Mouse (Mus musculus): ENCODE data around the gene Bsn. TPM values are rescaled to one million over a fixed set of nuclear protein-coding genes. Genes with fewer than 3 reads are reported as not detected.

The Bsn gene
- polyA plus RNA-seq, 1 experiment from 2014 or later = 14.2 TPM

DNA sequence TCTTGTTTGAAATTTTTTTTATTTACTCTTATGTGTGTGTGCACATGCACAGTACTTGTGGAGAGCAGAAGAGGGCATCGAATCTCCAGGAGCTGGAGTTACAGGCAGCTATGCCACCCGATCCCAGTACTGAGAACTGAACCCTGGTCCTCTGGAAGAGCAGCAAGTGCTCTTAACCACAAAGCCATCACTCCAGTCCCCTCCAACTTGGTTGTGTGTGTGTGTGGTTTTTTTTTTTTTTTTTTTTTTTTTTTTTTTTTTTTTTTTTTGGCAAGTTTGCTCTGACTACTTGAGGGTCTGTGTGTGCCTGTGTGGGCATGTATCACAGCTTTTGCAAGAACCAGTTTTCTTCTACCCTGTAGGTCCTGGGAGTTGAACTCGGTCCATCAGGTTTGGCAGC lies 57.8 kb downstream of the Bsn start:
- no peak for DNase-seq
- Histone ChIP-seq H3K9ac (replicated peaks; ENCODE audit: low read length) (no peak overlapping the region), H3K4me1 (ENCODE audit: control insufficient read depth, insufficient read depth, low read length) (no peaks in the 10 kb centered on the region), H3K4me3 (replicated peaks; ENCODE audit: low read depth, low read length) (no peak overlapping the region), H3K9me3 (ENCODE audit: control insufficient read depth, low read length) (no peaks in the 10 kb centered on the region), H3K36me3 (ENCODE audit: control insufficient read depth, insufficient read depth, low read length) (peaks cover 26% of the 10 kb centered on the region), H3K4me2 (ENCODE audit: low read length) (no peak overlapping the region), H3K27me3 (ENCODE audit: control insufficient read depth, insufficient read depth, low read length) (no peaks in the 10 kb centered on the region), H3K27ac (replicated peaks; ENCODE audit: low read depth, low read length) (no peak overlapping the region)
- no peak for ATAC-seq (ENCODE audit: low FRiP score, low TSS enrichment)
- 97% methylated on average over 3 of the region's 3 CpGs for WGBS

DNA sequence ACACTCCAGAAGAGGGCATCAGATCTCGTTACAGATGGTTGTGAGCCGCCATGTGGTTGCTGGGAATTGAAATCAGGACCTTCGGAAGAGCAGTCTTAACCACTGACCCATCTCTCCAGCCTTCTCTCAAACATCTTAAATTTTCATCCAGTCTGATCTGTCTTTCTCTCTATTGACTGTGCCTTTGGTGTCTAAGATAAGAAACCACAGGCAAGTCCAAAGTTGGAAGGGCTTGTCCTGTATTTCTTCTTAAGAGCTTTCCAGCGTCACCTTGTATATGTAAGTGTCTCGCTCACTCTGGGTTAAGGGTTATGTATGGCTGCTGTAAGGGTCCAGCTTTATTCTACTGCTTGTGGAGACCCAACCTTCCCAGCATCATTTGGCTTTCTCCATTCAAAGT lies 58.7 kb downstream of the Bsn start:
- WGBS = 91% methylated on average over 5 of the region's 5 CpGs

DNA sequence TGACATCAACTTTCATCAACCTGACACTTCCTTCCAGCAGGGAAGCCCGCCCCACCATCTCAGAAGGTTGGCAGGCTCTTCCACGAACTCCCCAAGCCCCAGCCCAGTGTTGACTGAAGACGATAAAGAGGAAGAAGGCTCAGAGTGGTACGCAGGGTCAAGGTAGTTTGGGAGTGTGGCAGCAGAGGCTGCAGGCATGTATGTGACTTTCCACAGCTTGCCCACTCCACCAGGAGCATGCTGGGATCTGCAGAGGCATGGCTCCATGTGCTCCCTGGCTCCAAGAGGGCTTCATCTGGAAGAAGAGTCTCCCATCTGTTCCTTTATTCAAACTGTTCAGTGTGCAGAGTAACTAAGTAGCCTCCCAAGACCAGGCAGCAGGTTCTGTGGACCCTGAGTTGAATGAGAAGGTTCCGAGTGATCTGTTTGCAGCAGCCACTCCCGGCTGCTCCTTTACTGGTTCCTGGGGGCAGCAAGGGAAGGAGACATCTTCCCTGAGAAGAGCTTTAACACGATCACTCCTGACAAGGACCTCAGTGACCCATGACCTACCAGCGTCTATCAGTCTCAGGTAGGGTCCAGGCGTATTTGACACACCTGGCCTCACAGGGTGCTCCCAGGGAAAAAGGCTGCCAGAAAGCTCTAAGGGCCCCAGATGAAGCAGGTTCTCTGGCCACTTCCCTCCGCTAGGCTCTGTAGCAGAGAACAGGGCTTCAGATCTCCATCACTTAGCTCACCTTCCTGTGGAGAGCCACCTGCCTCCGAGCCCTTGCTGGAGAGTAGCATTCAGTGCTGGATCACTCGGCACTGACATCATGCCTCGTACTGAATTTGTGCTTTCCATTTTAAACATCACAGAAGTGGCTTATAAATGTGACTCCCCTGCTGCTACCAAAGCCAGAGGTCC lies 60.9 kb downstream of the Bsn start:
- Histone ChIP-seq H3K36me3 (ENCODE audit: control insufficient read depth, insufficient read depth, low read length) (peaks cover 30% of the 10 kb centered on the region), H3K4me3 (replicated peaks; ENCODE audit: low read depth, low read length) (no peak overlapping the region), H3K4me2 (ENCODE audit: low read length) (no peak overlapping the region), H3K9me3 (ENCODE audit: control insufficient read depth, low read length) (no peaks in the 10 kb centered on the region), H3K27ac (replicated peaks; ENCODE audit: low read depth, low read length) (no peak overlapping the region), H3K9ac (replicated peaks; ENCODE audit: low read length) (no peak overlapping the region), H3K4me1 (ENCODE audit: control insufficient read depth, insufficient read depth, low read length) (no peaks in the 10 kb centered on the region), H3K27me3 (ENCODE audit: control insufficient read depth, insufficient read depth, low read length) (no peaks in the 10 kb centered on the region)
- ATAC-seq (ENCODE audit: low FRiP score, low TSS enrichment) (no peak), DNase-seq (no peak)
- 87% methylated on average over 13 of the region's 13 CpGs for WGBS

More for the DNA sequence above, 58.7 kb downstream of the Bsn start:
- H3K27me3 ChIP-seq (ENCODE audit: control insufficient read depth, insufficient read depth, low read length) = no peaks in the 10 kb centered on the region
- H3K4me2 ChIP-seq (ENCODE audit: low read length) = no peak overlapping the region
- H3K27ac ChIP-seq (replicated peaks; ENCODE audit: low read depth, low read length) = no peak overlapping the region
- no peaks in the 10 kb centered on the region for H3K9me3 ChIP-seq (ENCODE audit: control insufficient read depth, low read length)
- DNase-seq = no peak
- ATAC-seq (ENCODE audit: low FRiP score, low TSS enrichment) = no peak
- no peaks in the 10 kb centered on the region for H3K4me1 ChIP-seq (ENCODE audit: control insufficient read depth, insufficient read depth, low read length)
- H3K9ac ChIP-seq (replicated peaks; ENCODE audit: low read length) = no peak overlapping the region
- H3K4me3 ChIP-seq (replicated peaks; ENCODE audit: low read depth, low read length) = no peak overlapping the region
- H3K36me3 ChIP-seq (ENCODE audit: control insufficient read depth, insufficient read depth, low read length) = peaks cover 18% of the 10 kb centered on the region

DNA sequence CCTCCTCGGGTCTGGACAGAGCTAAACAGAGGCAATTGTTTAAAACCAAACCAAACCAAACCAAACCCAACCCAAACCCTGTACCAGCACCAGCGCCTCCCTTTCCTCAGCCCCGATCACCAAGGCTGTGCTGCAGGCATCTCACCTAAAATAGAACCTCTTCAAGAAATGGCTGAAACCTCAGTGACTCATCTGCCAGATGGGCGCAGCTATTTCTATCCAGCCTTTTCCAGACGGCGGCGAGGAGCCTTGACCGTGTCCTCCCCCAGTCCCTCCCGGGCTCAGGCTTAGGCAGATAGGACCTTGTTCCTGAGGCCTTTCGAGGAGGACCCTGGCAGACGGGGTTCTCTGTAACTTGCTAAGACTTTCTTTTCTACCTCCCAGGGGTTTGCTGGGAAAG lies 61.9 kb downstream of the Bsn start:
- Histone ChIP-seq H3K4me3 (replicated peaks; ENCODE audit: low read depth, low read length) (no peak overlapping the region), H3K4me1 (ENCODE audit: control insufficient read depth, insufficient read depth, low read length) (no peaks in the 10 kb centered on the region), H3K9ac (replicated peaks; ENCODE audit: low read length) (no peak overlapping the region), H3K36me3 (ENCODE audit: control insufficient read depth, insufficient read depth, low read length) (peaks cover 30% of the 10 kb centered on the region), H3K27ac (replicated peaks; ENCODE audit: low read depth, low read length) (no peak overlapping the region), H3K9me3 (ENCODE audit: control insufficient read depth, low read length) (no peaks in the 10 kb centered on the region), H3K27me3 (ENCODE audit: control insufficient read depth, insufficient read depth, low read length) (no peaks in the 10 kb centered on the region), H3K4me2 (ENCODE audit: low read length) (no peak overlapping the region)
- ATAC-seq (ENCODE audit: low FRiP score, low TSS enrichment) = no peak
- 88% methylated on average over 11 of the region's 11 CpGs for WGBS
- no peak for DNase-seq

DNA sequence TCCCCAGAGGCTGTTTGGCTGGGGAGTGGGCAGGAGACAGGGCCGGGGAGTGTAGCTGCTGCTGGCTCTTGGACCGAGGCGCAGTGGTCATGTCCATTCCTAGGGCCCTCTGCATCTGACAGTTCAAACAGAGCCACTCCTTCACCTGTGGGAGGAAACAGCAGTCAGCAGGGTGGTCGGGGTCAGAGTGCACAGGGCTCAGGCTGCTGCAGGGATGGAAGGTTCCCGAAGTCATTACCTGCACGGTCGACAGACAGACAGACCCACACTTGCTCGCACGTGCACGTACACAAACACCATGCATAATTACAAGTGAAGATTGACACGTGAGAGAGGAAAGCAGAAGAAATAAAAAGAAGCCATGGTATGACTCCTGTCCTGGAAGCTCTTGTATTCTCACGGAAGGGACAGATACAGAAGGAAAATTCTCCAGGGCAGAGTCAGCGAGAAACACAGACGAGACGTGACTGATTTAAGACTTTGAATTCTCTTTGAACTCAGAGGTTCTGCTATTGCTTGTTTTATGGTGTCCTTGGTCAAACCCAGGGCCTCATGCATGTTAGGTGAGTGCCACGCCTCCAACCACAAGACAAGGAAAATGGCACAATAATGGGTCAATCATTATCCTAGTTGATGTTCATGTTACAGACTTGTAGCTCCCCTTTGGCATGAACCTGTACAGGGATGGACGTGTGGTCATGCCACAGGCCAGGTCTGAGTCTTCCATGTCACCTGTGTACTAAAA lies 63.6 kb downstream of the Bsn start:
- WGBS = 86% methylated on average over 17 of the region's 17 CpGs
- Histone ChIP-seq H3K9ac (replicated peaks; ENCODE audit: low read length) (no peak overlapping the region), H3K36me3 (ENCODE audit: control insufficient read depth, insufficient read depth, low read length) (peaks cover 38% of the 10 kb centered on the region), H3K4me3 (replicated peaks; ENCODE audit: low read depth, low read length) (no peak overlapping the region), H3K4me1 (ENCODE audit: control insufficient read depth, insufficient read depth, low read length) (no peaks in the 10 kb centered on the region), H3K9me3 (ENCODE audit: control insufficient read depth, low read length) (no peaks in the 10 kb centered on the region), H3K4me2 (ENCODE audit: low read length) (no peak overlapping the region), H3K27me3 (ENCODE audit: control insufficient read depth, insufficient read depth, low read length) (no peaks in the 10 kb centered on the region), H3K27ac (replicated peaks; ENCODE audit: low read depth, low read length) (no peak overlapping the region)
- ATAC-seq (ENCODE audit: low FRiP score, low TSS enrichment) = no peak
- DNase-seq = no peak

DNA sequence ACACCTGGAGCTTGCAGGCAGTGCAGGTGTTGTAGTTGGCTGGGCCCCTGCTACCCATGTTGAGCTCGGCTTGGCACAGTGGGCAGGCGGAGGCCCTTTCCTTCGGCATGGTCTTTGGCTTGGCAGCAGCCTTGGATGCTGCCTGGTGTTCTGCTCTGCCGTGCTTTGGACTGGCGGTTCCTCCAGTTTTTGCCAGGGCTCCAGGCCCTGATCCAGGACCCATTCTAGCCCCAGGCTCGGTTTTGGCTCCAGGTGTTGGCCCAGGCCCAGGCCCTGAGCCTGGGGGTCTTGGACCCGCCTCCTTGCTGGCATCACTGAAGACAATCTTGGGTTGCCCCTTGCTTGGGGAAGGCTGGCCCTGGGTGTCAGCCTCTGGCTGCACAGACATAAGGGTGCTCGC lies 64.5 kb downstream of the Bsn start:
- Histone ChIP-seq H3K4me2 (ENCODE audit: low read length) (no peak overlapping the region), H3K9me3 (ENCODE audit: control insufficient read depth, low read length) (no peaks in the 10 kb centered on the region), H3K9ac (replicated peaks; ENCODE audit: low read length) (no peak overlapping the region), H3K27me3 (ENCODE audit: control insufficient read depth, insufficient read depth, low read length) (no peaks in the 10 kb centered on the region), H3K4me3 (replicated peaks; ENCODE audit: low read depth, low read length) (no peak overlapping the region), H3K4me1 (ENCODE audit: control insufficient read depth, insufficient read depth, low read length) (no peaks in the 10 kb centered on the region), H3K27ac (replicated peaks; ENCODE audit: low read depth, low read length) (no peak overlapping the region), H3K36me3 (ENCODE audit: control insufficient read depth, insufficient read depth, low read length) (peaks cover 41% of the 10 kb centered on the region)
- no peak for DNase-seq
- no peak for ATAC-seq (ENCODE audit: low FRiP score, low TSS enrichment)
- WGBS = 89% methylated on average over 8 of the region's 8 CpGs

DNA sequence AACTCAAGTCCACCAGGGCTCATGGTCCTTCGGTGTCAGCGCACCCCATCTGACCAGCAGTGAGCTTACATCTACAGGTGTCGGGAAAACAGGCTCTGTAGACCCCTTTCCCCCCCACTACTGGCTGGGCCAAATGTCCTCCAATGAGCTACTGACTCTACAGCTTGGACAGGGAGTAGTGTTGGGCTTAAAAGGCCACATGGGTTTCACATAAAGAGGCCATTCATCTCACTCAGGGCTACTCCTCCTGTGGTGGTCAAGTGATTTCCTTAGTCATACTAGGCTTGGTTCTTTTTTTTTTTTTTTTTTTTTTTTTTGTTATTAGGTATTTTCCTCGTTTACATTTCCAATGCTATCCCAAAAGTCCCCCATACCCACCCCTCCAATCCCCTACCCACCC lies 66.3 kb downstream of the Bsn start:
- Histone ChIP-seq H3K9me3 (ENCODE audit: control insufficient read depth, low read length) (no peaks in the 10 kb centered on the region), H3K36me3 (ENCODE audit: control insufficient read depth, insufficient read depth, low read length) (peaks cover 31% of the 10 kb centered on the region), H3K4me1 (ENCODE audit: control insufficient read depth, insufficient read depth, low read length) (no peaks in the 10 kb centered on the region), H3K4me3 (replicated peaks; ENCODE audit: low read depth, low read length) (no peak overlapping the region), H3K9ac (replicated peaks; ENCODE audit: low read length) (no peak overlapping the region), H3K27me3 (ENCODE audit: control insufficient read depth, insufficient read depth, low read length) (no peaks in the 10 kb centered on the region), H3K27ac (replicated peaks; ENCODE audit: low read depth, low read length) (no peak overlapping the region), H3K4me2 (ENCODE audit: low read length) (no peak overlapping the region)
- DNase-seq = no peak
- WGBS = 92% methylated on average over 4 of the region's 4 CpGs
- ATAC-seq (ENCODE audit: low FRiP score, low TSS enrichment) = no peak

DNA sequence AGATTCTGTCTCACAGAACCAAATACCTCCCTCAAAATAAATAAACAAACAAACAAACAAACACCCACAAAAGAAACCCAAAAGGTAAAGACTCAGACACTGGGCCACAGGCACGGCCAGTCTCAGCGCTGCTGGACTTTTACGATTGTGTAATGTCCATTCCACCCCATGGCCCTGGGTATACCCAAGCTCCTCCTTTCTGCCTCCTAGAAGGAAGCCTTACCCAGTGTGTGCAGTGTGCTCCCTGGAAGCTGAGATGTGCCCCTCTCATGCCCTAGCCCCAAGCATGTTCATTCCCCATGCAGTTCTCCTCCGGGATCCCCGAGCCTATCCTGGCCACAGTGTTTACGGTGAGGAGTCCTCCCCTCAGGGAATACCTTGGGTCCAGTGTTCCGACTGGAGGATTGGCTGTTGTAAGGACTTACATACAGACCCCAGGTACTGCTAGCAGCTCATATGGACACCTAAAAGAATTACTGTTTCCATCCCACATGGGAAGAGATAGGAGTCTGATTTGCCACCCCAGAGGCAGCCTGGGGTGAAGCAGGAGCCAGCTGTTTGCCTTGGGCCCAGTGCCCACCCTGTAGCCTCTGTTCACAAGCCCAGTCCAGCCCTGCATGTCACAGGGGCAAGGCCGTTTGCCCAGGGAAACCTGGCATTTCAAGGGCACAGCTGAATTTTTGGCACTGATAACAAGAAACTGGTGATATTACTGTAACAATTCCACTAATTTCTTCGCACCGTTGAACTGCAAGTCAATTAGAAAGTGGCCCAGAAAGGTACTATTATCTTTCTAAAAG lies 68.8 kb downstream of the Bsn start:
- H3K27me3 ChIP-seq (ENCODE audit: control insufficient read depth, insufficient read depth, low read length) = no peaks in the 10 kb centered on the region
- peaks cover 39% of the 10 kb centered on the region for H3K36me3 ChIP-seq (ENCODE audit: control insufficient read depth, insufficient read depth, low read length)
- no peak overlapping the region for H3K9ac ChIP-seq (replicated peaks; ENCODE audit: low read length)
- 88% methylated on average over 10 of the region's 10 CpGs for WGBS
- H3K4me3 ChIP-seq (replicated peaks; ENCODE audit: low read depth, low read length) = no peak overlapping the region
- ATAC-seq (ENCODE audit: low FRiP score, low TSS enrichment) (no peak), DNase-seq (no peak)
- no peaks in the 10 kb centered on the region for H3K4me1 ChIP-seq (ENCODE audit: control insufficient read depth, insufficient read depth, low read length)
- no peaks in the 10 kb centered on the region for H3K9me3 ChIP-seq (ENCODE audit: control insufficient read depth, low read length)
- no peak overlapping the region for H3K27ac ChIP-seq (replicated peaks; ENCODE audit: low read depth, low read length)
- no peak overlapping the region for H3K4me2 ChIP-seq (ENCODE audit: low read length)
